Mouse (Mus musculus) megakaryocyte, embryonic 14.5 days (primary cell): ENCODE data around the gene Rmi2.

Experiments used
- FLI1 ChIP-seq: IDR thresholded peaks from 2 replicates; pipeline ENCODE4 v1.6.1; 2012; ENCODE audit warnings: low read length, inconsistent platforms, mixed read lengths
- GATA1 ChIP-seq: IDR thresholded peaks from 3 replicates; pipeline ENCODE4 v1.6.1; 2012; ENCODE audit warnings: mixed read lengths, low read length, inconsistent platforms, borderline replicate concordance

GRCm38 (mm10) chr16:10844319-10844670 is 9.4 kb downstream of the Rmi2 start:
- TF ChIP-seq FLI1, result no peak
- no peak for TF ChIP-seq GATA1
